Mouse (Mus musculus) lung, adult 2 months (tissue): ENCODE results near the gene Btk.

Experiments used
- CTCF ChIP-seq: fragments of 200-500 bp; IDR thresholded peaks from 2 replicates; pipeline ENCODE4 v1.5.1; 2011; ENCODE audit warnings: mild to moderate bottlenecking, low read length, control low read depth; ENCODE audit not compliant: insufficient read depth
- POLR2A ChIP-seq: fragments of 200-500 bp; IDR thresholded peaks from 2 replicates; pipeline ENCODE4 v1.6.1; 2011; ENCODE audit warnings: low read depth, mild to moderate bottlenecking, control low read depth, low read length, borderline replicate concordance; ENCODE audit errors: extremely low read depth

DNA sequence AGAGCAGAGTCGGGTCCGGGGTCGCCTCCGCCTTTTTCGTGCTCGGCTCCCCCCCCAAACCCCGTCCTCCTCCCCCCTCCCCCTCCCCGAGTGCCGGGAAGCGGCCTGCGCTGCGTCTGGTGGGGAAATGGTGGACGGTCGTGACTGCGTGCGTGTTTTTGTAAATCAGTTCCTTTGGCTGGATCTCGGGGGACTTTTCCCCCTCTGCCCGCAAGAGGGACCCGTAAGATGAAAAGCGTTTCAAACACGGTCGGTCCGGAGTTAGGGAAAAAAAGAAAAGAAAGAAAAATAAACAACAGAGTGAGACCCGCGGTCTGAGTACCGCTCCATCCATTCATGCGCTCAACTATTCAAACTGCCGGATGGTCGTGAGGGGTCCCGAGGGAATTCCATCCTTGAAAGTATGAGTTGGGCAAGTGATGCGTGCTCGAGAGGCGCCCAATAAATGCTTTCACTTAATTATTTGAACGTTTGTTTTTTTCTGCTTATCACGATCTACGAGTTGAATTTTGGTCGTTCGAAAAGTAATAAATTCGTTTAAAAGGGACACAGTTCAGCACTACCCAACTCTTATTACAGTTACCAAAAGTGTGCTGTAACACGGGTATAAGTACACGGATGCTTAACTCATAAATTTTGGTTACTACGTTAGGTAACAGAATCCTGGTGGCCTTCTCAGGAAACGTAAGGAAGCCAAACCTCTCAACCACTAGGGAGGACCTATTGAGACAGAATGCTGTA lies 18.2 kb upstream of the Btk start:
- no peak for TF ChIP-seq CTCF
- no peak for TF ChIP-seq POLR2A
